Mouse (Mus musculus) liver, adult 2 months (tissue): ENCODE results near the gene Mysm1. TPM values are rescaled to one million over a fixed set of nuclear protein-coding genes. Genes with fewer than 3 reads are reported as not detected.

Source experiments
- DNase-seq: peaks from one replicate; pipeline ENCODE4 v3.0.0-alpha.2; 2011; ENCODE audit warnings: low read depth, low spot score; ENCODE audit errors: extremely low read depth
- H3K27ac ChIP-seq: fragments of 200-500 bp; replicated peaks from 2 replicates; pipeline ENCODE4 v1.5.1; 2012; ENCODE audit warnings: low read depth, mild to moderate bottlenecking, control low read depth, inconsistent platforms, low read length; ENCODE audit not compliant: insufficient read depth
- H3K27me3 ChIP-seq: fragments of 200-500 bp; 2 replicates; pipeline ENCODE4 v1.6.1; 2012; ENCODE audit warnings: mild to moderate bottlenecking, moderate library complexity, low read length, inconsistent platforms; ENCODE audit not compliant: control insufficient read depth, insufficient read depth
- H3K36me3 ChIP-seq: fragments of 200-500 bp; 2 replicates; pipeline ENCODE4 v1.6.1; 2012; ENCODE audit warnings: low read length, inconsistent platforms; ENCODE audit not compliant: control insufficient read depth, insufficient read depth
- H3K4me1 ChIP-seq: fragments of 200-500 bp; 2 replicates; pipeline ENCODE4 v1.6.1; 2011; ENCODE audit warnings: low read length; ENCODE audit not compliant: control insufficient read depth, insufficient read depth
- H3K4me3 ChIP-seq: fragments of 200-500 bp; 2 replicates; pipeline ENCODE4 v1.5.1; 2011; ENCODE audit warnings: low read depth, mild to moderate bottlenecking, control low read depth, low read length, moderate library complexity; ENCODE audit not compliant: insufficient read depth
- H3K79me2 ChIP-seq: fragments of 200-500 bp; 2 replicates; pipeline ENCODE4 v1.6.1; 2012; ENCODE audit warnings: inconsistent platforms, mild to moderate bottlenecking, low read length, moderate library complexity; ENCODE audit not compliant: control insufficient read depth, insufficient read depth
- H3K9ac ChIP-seq: fragments of 200-500 bp; 2 replicates; pipeline ENCODE4 v1.6.1; 2012; ENCODE audit warnings: low read depth, mild to moderate bottlenecking, control low read depth, inconsistent platforms, low read length
- CTCF ChIP-seq: fragments of 200-500 bp; IDR thresholded peaks from 2 replicates; pipeline ENCODE4 v1.5.1; 2011; ENCODE audit warnings: low read depth, low read length, control low read depth
- POLR2A ChIP-seq: fragments of 200-500 bp; IDR thresholded peaks from 2 replicates; pipeline ENCODE4 v1.6.1; 2011; ENCODE audit warnings: low read length, control low read depth; ENCODE audit not compliant: insufficient read depth; ENCODE audit errors: extremely low read depth
- WGBS: fragments of 180-500 bp; shearing (Covaris S2); methylation state at CpG from one replicate; pipeline ENCODE4 v1.1.7; 2018; 5-methylcytosine and 5-hydroxymethylcytosine counted together
- polyA plus RNA-seq: library from polyadenylated mRNA; depleted of rRNA; stranded (reverse); fragments of >200 nt; gene quantifications from 2 replicates; pipeline ENCODE4 v1.2.3, GENCODE M21; 2012
- total RNA-seq: library from RNA; depleted of rRNA; stranded (reverse); fragments of >200 nt; gene quantifications from 2 replicates; pipeline ENCODE4 v1.2.3, GENCODE M21; 2014

Gene Mysm1
- total and polyA plus RNA-seq, 2 experiments, result 1.8 to 14.4 TPM

- no peak for TF ChIP-seq CTCF
- TF ChIP-seq POLR2A, result no peak
- Histone ChIP-seq H3K9ac (no peak overlapping the region), H3K4me3 (no peak overlapping the region), H3K27me3 (no peaks in the 10 kb centered on the region), H3K79me2 (no peaks in the 10 kb centered on the region), H3K4me1 (no peaks in the 10 kb centered on the region; the same call in 1 of the 2 replicates), H3K36me3 (no peaks in the 10 kb centered on the region), H3K27ac (no peak overlapping the region)
- no peak for DNase-seq
- WGBS, result 66% methylated on average over 6 of the region's 6 CpGs
Measured at GRCm38 (mm10) chr4:95001043-95001775, 22.3 kb upstream of the Mysm1 start.

GRCm38 (mm10) chr4:95000147-95000546 lies 21.2 kb upstream of the Mysm1 start:
- Histone ChIP-seq H3K79me2 (no peaks in the 10 kb centered on the region), H3K4me3 (no peak overlapping the region), H3K27me3 (no peaks in the 10 kb centered on the region), H3K4me1 (no peaks in the 10 kb centered on the region; the same call in 1 of the 2 replicates), H3K27ac (no peak overlapping the region), H3K9ac (no peak overlapping the region), H3K36me3 (no peaks in the 10 kb centered on the region)
- WGBS, result 91% methylated on average over 1 of the region's 1 CpGs
- TF ChIP-seq CTCF, result no peak
- TF ChIP-seq POLR2A, result no peak
- no peak for DNase-seq

- TF ChIP-seq POLR2A (no peak), CTCF (peak; percentile 16; the same call in 1 of the 2 replicates)
- no peak for DNase-seq
Measured at GRCm38 (mm10) chr4:94999249-94999648, 20.3 kb upstream of the Mysm1 start.

GRCm38 (mm10) chr4:94995862-94996261 lies 17.0 kb upstream of the Mysm1 start:
- no peak overlapping the region for H3K4me3 ChIP-seq
- no peak overlapping the region for H3K27ac ChIP-seq
- DNase-seq, result peak; percentile 24
- H3K79me2 ChIP-seq, result no peaks in the 10 kb centered on the region
- H3K9ac ChIP-seq, result no peak overlapping the region
- WGBS, result 67% methylated on average over 4 of the region's 4 CpGs
- no peaks in the 10 kb centered on the region for H3K27me3 ChIP-seq
- H3K36me3 ChIP-seq, result no peaks in the 10 kb centered on the region
- no peaks in the 10 kb centered on the region for H3K4me1 ChIP-seq
- TF ChIP-seq POLR2A, result no peak
- no peak for TF ChIP-seq CTCF

More at GRCm38 (mm10) chr4:94999249-94999648, 20.3 kb upstream of the Mysm1 start:
- Histone ChIP-seq H3K27me3 (no peaks in the 10 kb centered on the region), H3K9ac (no peak overlapping the region), H3K36me3 (no peaks in the 10 kb centered on the region), H3K79me2 (no peaks in the 10 kb centered on the region), H3K4me1 (no peaks in the 10 kb centered on the region), H3K4me3 (no peak overlapping the region), H3K27ac (no peak overlapping the region)
- WGBS, result 69% methylated on average over 3 of the region's 3 CpGs

- Histone ChIP-seq H3K79me2 (no peaks in the 10 kb centered on the region), H3K27me3 (no peaks in the 10 kb centered on the region), H3K36me3 (no peaks in the 10 kb centered on the region), H3K4me3 (no peak overlapping the region), H3K4me1 (peaks cover 3% of the 10 kb centered on the region; the same call in 1 of the 2 replicates), H3K27ac (no peak overlapping the region), H3K9ac (no peak overlapping the region)
- DNase-seq, result no peak
- TF ChIP-seq CTCF (no peak), POLR2A (no peak)
- WGBS, result 38% methylated on average over 3 of the region's 3 CpGs
Measured at GRCm38 (mm10) chr4:94990204-94990603, 11.3 kb upstream of the Mysm1 start.

- no peaks in the 10 kb centered on the region for H3K36me3 ChIP-seq
- no peak for DNase-seq
- no peaks in the 10 kb centered on the region for H3K79me2 ChIP-seq
- peaks cover 3% of the 10 kb centered on the region; the same call in 1 of the 2 replicates for H3K4me1 ChIP-seq
- H3K4me3 ChIP-seq, result no peak overlapping the region
- 48% methylated on average over 4 of the region's 4 CpGs for WGBS
- TF ChIP-seq CTCF (no peak), POLR2A (no peak)
- H3K27me3 ChIP-seq, result no peaks in the 10 kb centered on the region
- H3K27ac ChIP-seq, result no peak overlapping the region
- H3K9ac ChIP-seq, result no peak overlapping the region
Measured at GRCm38 (mm10) chr4:94987725-94988124, 8.8 kb upstream of the Mysm1 start.
